Mouse (Mus musculus): Measurements from ENCODE around the gene Tchh.

GRCm38 (mm10) chr3:93480053-93480452, 37.9 kb downstream of the Tchh start:
- no peak for TF ChIP-seq CTCF (IDR thresholded peaks at IDR 0.05)
- TF ChIP-seq EP300 (IDR thresholded peaks at IDR 0.05), result peak; percentile 29; the same call in 1 of the 2 replicates
